Mouse (Mus musculus) liver, adult 2 months (tissue): Measurements from ENCODE around the gene Hist1h3d. TPM values are rescaled to one million over a fixed set of nuclear protein-coding genes. Genes with fewer than 3 reads are reported as not detected.
A peak's percentile ranks its signal among the peaks of the same experiment; 100 is the strongest.

Experiments
- DNase-seq: peaks from one replicate; pipeline ENCODE4 v3.0.0-alpha.2; 2011; ENCODE audit warnings: low read depth, low spot score; ENCODE audit errors: extremely low read depth
- H3K27ac ChIP-seq: fragments of 200-500 bp; replicated peaks from 2 replicates; pipeline ENCODE4 v1.5.1; 2012; ENCODE audit warnings: low read depth, mild to moderate bottlenecking, control low read depth, inconsistent platforms, low read length; ENCODE audit not compliant: insufficient read depth
- H3K27me3 ChIP-seq: fragments of 200-500 bp; 2 replicates; pipeline ENCODE4 v1.6.1; 2012; ENCODE audit warnings: mild to moderate bottlenecking, moderate library complexity, low read length, inconsistent platforms; ENCODE audit not compliant: control insufficient read depth, insufficient read depth
- H3K36me3 ChIP-seq: fragments of 200-500 bp; 2 replicates; pipeline ENCODE4 v1.6.1; 2012; ENCODE audit warnings: low read length, inconsistent platforms; ENCODE audit not compliant: control insufficient read depth, insufficient read depth
- H3K4me1 ChIP-seq: fragments of 200-500 bp; 2 replicates; pipeline ENCODE4 v1.6.1; 2011; ENCODE audit warnings: low read length; ENCODE audit not compliant: control insufficient read depth, insufficient read depth
- H3K4me3 ChIP-seq: fragments of 200-500 bp; 2 replicates; pipeline ENCODE4 v1.5.1; 2011; ENCODE audit warnings: low read depth, mild to moderate bottlenecking, control low read depth, low read length, moderate library complexity; ENCODE audit not compliant: insufficient read depth
- H3K79me2 ChIP-seq: fragments of 200-500 bp; 2 replicates; pipeline ENCODE4 v1.6.1; 2012; ENCODE audit warnings: inconsistent platforms, mild to moderate bottlenecking, low read length, moderate library complexity; ENCODE audit not compliant: control insufficient read depth, insufficient read depth
- H3K9ac ChIP-seq: fragments of 200-500 bp; 2 replicates; pipeline ENCODE4 v1.6.1; 2012; ENCODE audit warnings: low read depth, mild to moderate bottlenecking, control low read depth, inconsistent platforms, low read length
- CTCF ChIP-seq: fragments of 200-500 bp; IDR thresholded peaks from 2 replicates; pipeline ENCODE4 v1.5.1; 2011; ENCODE audit warnings: low read depth, low read length, control low read depth
- POLR2A ChIP-seq: fragments of 200-500 bp; IDR thresholded peaks from 2 replicates; pipeline ENCODE4 v1.6.1; 2011; ENCODE audit warnings: low read length, control low read depth; ENCODE audit not compliant: insufficient read depth; ENCODE audit errors: extremely low read depth
- WGBS: fragments of 180-500 bp; shearing (Covaris S2); methylation state at CpG from one replicate; pipeline ENCODE4 v1.1.7; 2018; 5-methylcytosine and 5-hydroxymethylcytosine counted together
- polyA plus RNA-seq: library from polyadenylated mRNA; depleted of rRNA; stranded (reverse); fragments of >200 nt; gene quantifications from 2 replicates; pipeline ENCODE4 v1.2.3, GENCODE M21; 2012
- total RNA-seq: library from RNA; depleted of rRNA; stranded (reverse); fragments of >200 nt; gene quantifications from 2 replicates; pipeline ENCODE4 v1.2.3, GENCODE M21; 2014

Gene Hist1h3d
- total and polyA plus RNA-seq, 2 experiments, result 0.48 to 3.4 TPM

- Histone ChIP-seq H3K4me1 (peaks cover 15% of the 10 kb centered on the region; the same call in 1 of the 2 replicates), H3K9ac (0 out of 2 replicates have a peak overlapping the region, but pooled peaks have one; percentile 8), H3K27ac (no peak overlapping the region), H3K79me2 (no peaks in the 10 kb centered on the region), H3K36me3 (no peaks in the 10 kb centered on the region), H3K4me3 (no peak overlapping the region), H3K27me3 (no peaks in the 10 kb centered on the region)
- WGBS, result 71% methylated on average over 7 of the region's 7 CpGs
- DNase-seq, result no peak
- no peak for TF ChIP-seq POLR2A
- TF ChIP-seq CTCF, result no peak
These were observed 853 bp downstream of the Hist1h3d start for GRCm38 (mm10) chr13:23576351-23576881.

DNA sequence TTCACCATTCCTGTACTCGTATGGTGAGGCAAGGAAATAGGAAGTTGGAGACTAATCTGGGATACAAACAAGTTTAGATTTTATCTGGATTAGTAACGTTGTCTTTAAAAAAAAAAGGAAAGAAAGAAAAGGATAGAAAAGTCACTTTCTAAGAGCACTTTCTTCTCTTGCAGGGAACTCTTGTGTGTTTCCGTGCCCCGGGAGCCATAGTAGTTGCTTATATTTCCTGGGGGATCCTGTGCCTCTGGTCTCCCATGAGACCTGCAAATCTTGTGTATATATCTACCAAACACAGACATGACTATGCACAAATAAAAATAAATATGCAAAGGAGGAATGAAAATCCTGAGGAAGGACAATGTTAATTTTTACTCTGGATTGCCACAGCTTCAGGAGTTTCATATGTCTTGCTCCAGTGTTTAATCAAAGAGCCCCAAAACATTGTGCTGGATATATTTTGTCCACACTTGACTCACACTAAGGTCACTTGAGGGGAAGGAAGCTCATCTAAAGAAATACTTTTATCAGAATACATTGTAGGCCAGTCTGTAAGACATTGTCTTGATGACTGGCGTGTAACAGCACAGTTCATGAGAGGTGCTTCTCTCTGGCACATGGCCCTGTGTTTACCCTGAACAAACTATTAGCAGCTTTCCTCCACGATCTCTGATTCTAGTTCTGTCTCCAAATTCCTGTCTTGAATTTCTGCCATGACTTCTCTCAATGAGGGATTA is 1.5 kb downstream of the Hist1h3d start:
- Histone ChIP-seq H3K4me1 (peaks cover 12% of the 10 kb centered on the region; the same call in 1 of the 2 replicates), H3K36me3 (no peaks in the 10 kb centered on the region), H3K27me3 (no peaks in the 10 kb centered on the region), H3K4me3 (no peak overlapping the region), H3K27ac (no peak overlapping the region), H3K79me2 (no peaks in the 10 kb centered on the region), H3K9ac (no peak overlapping the region)
- WGBS, result 51% methylated on average over 6 of the region's 6 CpGs
- peak; percentile 76 for DNase-seq
- TF ChIP-seq POLR2A (no peak), CTCF (no peak)

- TF ChIP-seq CTCF, result no peak
- TF ChIP-seq POLR2A, result no peak
- no peak for DNase-seq
- H3K4me3 ChIP-seq, result no peak overlapping the region
- H3K36me3 ChIP-seq, result no peaks in the 10 kb centered on the region
- H3K79me2 ChIP-seq, result no peaks in the 10 kb centered on the region
- H3K9ac ChIP-seq, result no peak overlapping the region
- 98% methylated on average over 1 of the region's 1 CpGs for WGBS
- peaks cover 9% of the 10 kb centered on the region; the same call in 1 of the 2 replicates for H3K4me1 ChIP-seq
- H3K27me3 ChIP-seq, result no peaks in the 10 kb centered on the region
- H3K27ac ChIP-seq, result no peak overlapping the region
These were observed 2.3 kb downstream of the Hist1h3d start for GRCm38 (mm10) chr13:23577835-23578234.

DNA sequence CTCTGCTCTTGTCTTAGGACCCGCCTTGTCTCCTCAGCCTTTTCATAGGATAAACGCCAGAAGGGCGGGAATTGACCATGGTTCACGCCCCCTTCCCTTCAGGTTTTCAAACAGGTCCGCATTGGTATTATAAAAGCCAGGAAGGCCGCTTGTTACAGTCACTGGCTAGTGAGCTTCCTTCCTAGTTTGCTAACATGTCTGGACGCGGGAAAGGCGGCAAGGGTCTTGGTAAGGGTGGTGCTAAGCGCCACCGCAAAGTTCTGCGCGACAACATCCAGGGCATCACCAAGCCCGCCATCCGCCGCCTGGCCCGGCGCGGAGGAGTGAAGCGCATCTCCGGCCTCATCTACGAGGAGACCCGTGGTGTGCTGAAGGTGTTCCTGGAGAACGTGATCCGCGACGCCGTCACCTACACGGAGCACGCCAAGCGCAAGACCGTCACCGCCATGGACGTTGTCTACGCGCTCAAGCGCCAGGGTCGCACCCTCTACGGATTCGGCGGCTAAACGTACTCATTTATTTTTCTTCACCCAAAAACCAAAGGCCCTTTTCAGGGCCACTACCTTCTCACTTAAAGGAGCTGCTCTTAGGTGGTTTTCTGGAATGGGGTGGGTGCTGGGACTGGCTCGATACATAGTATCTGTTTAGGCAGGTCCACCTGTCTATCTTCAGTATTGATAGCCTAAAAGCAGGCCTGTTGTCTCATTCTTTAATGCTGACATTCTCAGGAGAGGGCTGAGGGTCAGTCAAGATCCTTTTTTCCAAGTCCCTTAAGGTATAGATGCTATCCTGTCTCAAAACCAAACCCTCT is 6.0 kb downstream of the Hist1h3d start, which contains the start of gene Hist1h4d:
TSS of gene Hist1h4d (plus strand) at position 191 of the 811 bp plus-strand sequence.
- TF ChIP-seq CTCF, result no peak
- peak; percentile 100 for TF ChIP-seq POLR2A
- no peaks in the 10 kb centered on the region for H3K27me3 ChIP-seq
- H3K36me3 ChIP-seq, result no peaks in the 10 kb centered on the region
- DNase-seq, result peak; percentile 97
- peak within 1 kb of the TSS; percentile 68 for H3K4me3 ChIP-seq
- H3K79me2 ChIP-seq, result no peaks in the 10 kb centered on the region
- H3K9ac ChIP-seq, result peak within 1 kb of the TSS; percentile 64
- peak within 1 kb of the TSS; percentile 7; the same call in 1 of the 2 replicates for H3K27ac ChIP-seq
- WGBS, result under 1% methylated on average over 43 of the region's 43 CpGs
- H3K4me1 ChIP-seq, result peaks cover 9% of the 10 kb centered on the region; the same call in 1 of the 2 replicates

- no peak for DNase-seq
- Histone ChIP-seq H3K27ac (peak overlapping the region; percentile 43), H3K9ac (peak overlapping the region; percentile 64), H3K27me3 (no peaks in the 10 kb centered on the region), H3K4me3 (peak overlapping the region; percentile 68), H3K79me2 (no peaks in the 10 kb centered on the region), H3K36me3 (no peaks in the 10 kb centered on the region), H3K4me1 (peaks cover 11% of the 10 kb centered on the region; the same call in 1 of the 2 replicates)
- TF ChIP-seq CTCF, result no peak
- TF ChIP-seq POLR2A, result no peak
- WGBS, result 16% methylated on average over 6 of the region's 6 CpGs
These were observed 6.9 kb downstream of the Hist1h3d start for GRCm38 (mm10) chr13:23582219-23583056.
